Mouse (Mus musculus) intestine, postnatal 0 days (tissue): ENCODE data around the gene Supt5. TPM values are rescaled to one million over a fixed set of nuclear protein-coding genes. Genes with fewer than 3 reads are reported as not detected.
A peak's percentile ranks its signal among the peaks of the same experiment; 100 is the strongest.

Source experiments
- ATAC-seq: fragments of 200-750 bp; cut with Nextera tagmentation; 2 replicates; pipeline ENCODE4 v1.8.0; 2017; ENCODE audit warnings: mild to moderate bottlenecking, moderate TSS enrichment, moderate library complexity
- H3K27ac ChIP-seq: fragments of 300-500 bp; sonication (generic); 2 replicates; pipeline ENCODE4 v1.5.1; 2014; ENCODE audit warnings: mild to moderate bottlenecking, low read depth, low read length, moderate library complexity
- H3K27me3 ChIP-seq: fragments of 300-500 bp; sonication (generic); replicated peaks from 2 replicates; pipeline ENCODE4 v1.6.1; 2014; ENCODE audit warnings: low read length, mixed read lengths; ENCODE audit not compliant: control insufficient read depth, insufficient read depth
- H3K36me3 ChIP-seq: fragments of 300-500 bp; sonication (generic); 2 replicates; pipeline ENCODE4 v1.6.1; 2014; ENCODE audit warnings: mild to moderate bottlenecking, moderate library complexity; ENCODE audit not compliant: control insufficient read depth, insufficient read depth
- H3K4me1 ChIP-seq: fragments of 300-500 bp; sonication (generic); replicated peaks from 2 replicates; pipeline ENCODE4 v1.6.1; 2014; ENCODE audit warnings: antibody characterized with exemption, low read length, mixed read lengths; ENCODE audit not compliant: control insufficient read depth, insufficient read depth
- H3K4me2 ChIP-seq: fragments of 300-500 bp; sonication (generic); replicated peaks from 2 replicates; pipeline ENCODE4 v1.6.1; 2014; ENCODE audit warnings: low read depth, mild to moderate bottlenecking, moderate library complexity
- H3K4me3 ChIP-seq: fragments of 300-500 bp; sonication (generic); 2 replicates; pipeline ENCODE4 v1.5.1; 2014; ENCODE audit warnings: low read depth, low read length
- H3K9ac ChIP-seq: fragments of 300-500 bp; sonication (generic); 2 replicates; pipeline ENCODE4 v1.6.1; 2014; ENCODE audit warnings: mild to moderate bottlenecking, low read depth, low read length
- H3K9me3 ChIP-seq: fragments of 300-500 bp; sonication (generic); 2 replicates; pipeline ENCODE4 v1.6.1; 2016; ENCODE audit warnings: mixed run types; ENCODE audit not compliant: control insufficient read depth
- CTCF ChIP-seq: sonication (generic); IDR thresholded peaks from 2 replicates; pipeline ENCODE4 v1.5.1; 2016; ENCODE audit warnings: low read depth, mild to moderate bottlenecking, control low read depth, antibody characterized with exemption, moderate library complexity
- WGBS: fragments of 180-500 bp; shearing (Covaris S2); extraction: QIAGEN DNeasy Blood & Tissue Kit; methylation state at CpG from one replicate; pipeline ENCODE4 v1.1.7; 2014; 5-methylcytosine and 5-hydroxymethylcytosine counted together
- polyA plus RNA-seq: library from polyadenylated mRNA; unstranded; fragments of >200 nt; fragmentation: Nextera tagmentation; extraction: Ambion mirVana; gene quantifications from 2 replicates; pipeline ENCODE4 v1.2.1, GENCODE M21; 2015

The Supt5 gene
- polyA plus RNA-seq, 1 experiment from 2014 or later: 32.5 TPM

DNA sequence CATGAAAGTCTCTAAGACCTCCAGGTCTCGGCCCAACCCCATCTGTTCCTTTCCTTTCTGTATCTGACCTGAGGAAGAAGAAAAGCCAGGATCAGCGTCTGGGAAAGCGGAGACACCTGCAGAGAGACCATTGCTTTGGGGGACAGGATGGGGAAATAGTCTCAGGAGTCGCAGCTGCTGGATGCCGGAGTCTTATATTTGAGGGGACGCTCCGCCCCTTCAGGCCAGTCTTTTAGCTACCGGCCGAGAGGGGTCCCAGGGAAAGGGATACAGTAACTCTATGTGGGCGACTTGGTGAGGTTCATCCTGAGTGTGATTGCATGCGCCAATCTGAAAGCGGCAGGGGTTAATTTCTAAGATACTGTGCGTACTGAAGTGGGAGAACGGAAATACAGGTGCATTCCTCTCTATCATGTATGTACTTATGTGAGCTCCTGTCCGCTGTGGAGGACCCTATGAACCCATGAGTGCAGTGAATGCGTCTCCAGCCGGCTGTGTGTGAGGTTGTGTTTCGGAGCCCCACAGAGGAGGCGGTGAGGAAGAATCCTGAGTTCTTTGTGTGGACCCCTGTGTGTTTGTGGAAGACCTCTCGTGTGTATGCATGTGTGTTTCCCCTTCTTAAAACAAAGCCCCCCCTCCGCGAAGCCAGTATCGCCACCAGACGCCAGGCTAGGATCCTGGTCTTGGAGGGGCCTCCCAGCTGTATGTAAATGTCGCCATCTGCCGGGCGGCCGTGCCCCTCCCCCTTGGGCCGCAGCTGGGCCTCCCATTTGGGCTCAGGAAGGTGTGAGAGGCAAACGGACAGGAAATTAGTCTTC lies 36.7 kb downstream of the Supt5 start, which contains the start of gene Dll3:
Gene Dll3 (minus strand): TSS at position 623 of the 818 bp plus-strand sequence.
- Histone ChIP-seq H3K9ac (no peak within 1 kb of the TSS), H3K27ac (no peak within 1 kb of the TSS)
- ATAC-seq: no peak

DNA sequence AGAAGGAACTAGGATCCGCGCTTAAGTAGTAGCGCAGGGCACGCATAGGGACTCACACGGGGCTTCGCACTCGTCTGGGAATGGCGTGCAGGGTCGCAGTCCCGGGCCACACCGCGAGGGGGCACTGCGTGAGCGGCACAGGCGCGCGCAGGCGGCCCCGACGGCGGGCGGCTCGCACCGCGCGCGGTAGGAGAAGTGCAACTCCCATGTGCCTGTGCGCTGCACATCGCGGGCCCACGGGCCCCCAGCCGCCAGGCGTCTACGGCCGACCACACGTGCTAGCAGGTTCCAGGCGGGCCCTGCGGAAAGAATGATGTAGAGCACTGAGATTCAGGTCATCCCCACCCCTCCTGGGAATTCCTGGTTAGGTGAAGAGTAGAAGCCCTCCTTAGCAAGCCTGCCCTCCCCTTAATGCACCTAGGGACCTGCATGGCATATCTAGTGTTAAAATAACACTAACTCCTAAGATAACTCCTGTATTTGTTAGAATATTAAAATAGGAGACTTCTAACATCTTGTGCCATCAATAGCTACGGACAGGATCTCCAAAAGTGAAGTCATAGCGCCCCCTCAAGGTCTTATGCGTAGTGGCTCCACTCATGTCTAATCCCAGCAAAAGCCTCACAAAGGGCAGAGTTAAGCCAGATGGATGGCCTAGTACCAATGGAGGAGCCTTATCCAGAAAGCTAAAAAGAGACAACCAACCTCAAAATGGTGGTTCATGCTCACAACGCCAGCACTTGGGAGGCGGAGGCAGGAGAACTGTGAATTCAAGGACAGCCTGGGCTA lies 39.5 kb downstream of the Supt5 start:
- H3K9me3 ChIP-seq: no peaks in the 10 kb centered on the region
- no peak overlapping the region for H3K9ac ChIP-seq
- ATAC-seq: peak; percentile 23; the same call in 1 of the 2 replicates
- H3K4me1 ChIP-seq: 0 out of 2 replicates have a peak, but pooled peaks cover 3% of the 10 kb centered on the region
- H3K4me2 ChIP-seq: peak overlapping the region; percentile 32; the same call in 1 of the 2 replicates
- peak; percentile 76 for TF ChIP-seq CTCF
- no peaks in the 10 kb centered on the region for H3K36me3 ChIP-seq
- H3K27me3 ChIP-seq: peaks cover 52% of the 10 kb centered on the region
- H3K27ac ChIP-seq: no peak overlapping the region
- no peak overlapping the region for H3K4me3 ChIP-seq
- 23% methylated on average over 43 of the region's 43 CpGs for WGBS

More for the DNA sequence above, 36.7 kb downstream of the Supt5 start, which contains the start of gene Dll3:
- H3K4me3 ChIP-seq: peak within 1 kb of the TSS; percentile 16
- H3K36me3 ChIP-seq: peaks cover 20% of the 10 kb centered on the region
- no peaks in the 10 kb centered on the region for H3K9me3 ChIP-seq
- H3K4me2 ChIP-seq: peak within 1 kb of the TSS; percentile 49
- H3K4me1 ChIP-seq: 0 out of 2 replicates have a peak, but pooled peaks cover 3% of the 10 kb centered on the region
- 4% methylated on average over 30 of the region's 30 CpGs for WGBS
- H3K27me3 ChIP-seq: peaks cover 37% of the 10 kb centered on the region
- peak; percentile 78 for TF ChIP-seq CTCF

DNA sequence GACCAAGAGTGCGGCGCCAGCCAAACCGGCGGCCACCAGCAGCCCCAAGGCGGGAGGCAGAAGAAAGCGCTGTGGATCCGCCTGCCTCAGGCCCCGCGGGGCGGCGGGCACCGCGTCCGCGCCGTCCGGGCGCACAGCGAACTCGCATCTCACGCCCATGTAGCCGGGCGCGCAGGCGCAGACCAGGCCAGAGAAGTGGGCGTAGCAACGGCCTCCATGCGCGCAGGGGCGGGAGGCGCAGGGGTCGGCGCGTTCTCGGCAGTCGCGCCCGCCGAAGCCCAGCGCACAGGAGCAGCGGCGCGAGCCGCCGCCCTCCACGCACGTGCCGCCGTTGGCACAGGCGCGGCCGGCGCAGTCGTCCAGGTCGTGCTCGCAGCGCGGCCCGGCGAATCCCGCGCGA lies 44.1 kb downstream of the Supt5 start:
- H3K27ac ChIP-seq: no peak overlapping the region
- peaks cover 8% of the 10 kb centered on the region; the same call in 1 of the 2 replicates for H3K4me1 ChIP-seq
- WGBS: 4% methylated on average over 44 of the region's 63 CpGs
- H3K4me3 ChIP-seq: peak overlapping the region; percentile 41
- no peak overlapping the region for H3K9ac ChIP-seq
- peak overlapping the region; percentile 80 for H3K4me2 ChIP-seq
- ATAC-seq: peak; percentile 22; the same call in 1 of the 2 replicates
- no peak for TF ChIP-seq CTCF
- H3K27me3 ChIP-seq: peaks cover 67% of the 10 kb centered on the region
- H3K36me3 ChIP-seq: no peaks in the 10 kb centered on the region
- no peaks in the 10 kb centered on the region for H3K9me3 ChIP-seq

DNA sequence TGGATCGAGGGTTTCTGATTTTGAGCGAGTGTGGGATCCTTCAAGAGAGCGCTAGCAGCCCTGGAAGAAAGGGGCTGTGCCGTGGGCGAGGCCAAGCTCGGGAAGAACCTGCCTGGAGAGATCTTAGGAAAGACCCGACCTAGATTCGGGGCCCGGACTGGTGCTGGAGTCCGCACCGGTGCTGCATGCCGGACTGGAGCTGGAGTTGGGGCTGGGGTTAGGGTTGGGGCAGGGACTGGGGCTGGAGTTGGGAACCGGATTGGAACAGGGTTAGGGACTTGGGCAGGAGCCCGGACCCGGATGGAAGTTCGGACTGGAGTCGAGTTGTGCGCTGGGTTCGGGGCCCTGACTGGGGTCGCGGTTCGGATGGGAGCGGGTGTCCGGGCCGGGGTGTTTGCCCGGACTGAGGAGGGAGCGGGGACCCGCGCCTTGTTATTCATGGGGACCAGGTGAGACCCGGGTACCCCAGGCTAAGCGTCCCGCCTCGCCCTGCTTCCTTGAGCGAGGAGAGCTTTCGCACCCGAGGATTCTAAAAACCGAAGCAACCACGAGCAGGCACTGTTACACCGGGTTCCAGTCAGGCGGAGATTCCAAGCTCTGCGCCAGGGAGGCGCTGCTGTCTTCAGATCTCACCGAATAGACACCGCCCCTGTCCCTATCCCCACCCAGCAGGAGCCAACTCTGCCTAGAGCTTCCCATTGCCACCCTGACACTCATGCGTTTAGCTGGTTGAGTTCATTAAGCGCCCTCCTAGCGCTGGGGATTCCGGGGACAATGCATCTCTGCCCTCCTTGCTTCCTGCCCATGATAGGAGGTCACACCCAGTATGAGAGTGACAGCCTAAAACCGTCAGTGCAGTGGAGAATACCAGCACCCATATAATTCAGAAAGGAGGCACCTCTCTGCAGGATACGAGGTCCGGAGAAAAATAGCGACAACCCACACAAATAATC lies 47.6 kb downstream of the Supt5 start, which contains the start of gene Selenov:
Gene Selenov (minus strand): TSS at position 549 of the 953 bp plus-strand sequence.
- peak within 1 kb of the TSS; percentile 60 for H3K4me2 ChIP-seq
- H3K27me3 ChIP-seq: peaks cover 58% of the 10 kb centered on the region
- peak; percentile 41; the same call in 1 of the 2 replicates for TF ChIP-seq CTCF
- no peak within 1 kb of the TSS for H3K27ac ChIP-seq
- peaks cover 5% of the 10 kb centered on the region; the same call in 1 of the 2 replicates for H3K4me1 ChIP-seq
- H3K4me3 ChIP-seq: peak within 1 kb of the TSS; percentile 31
- peak within 1 kb of the TSS; percentile 22; the same call in 1 of the 2 replicates for H3K9ac ChIP-seq
- H3K9me3 ChIP-seq: no peaks in the 10 kb centered on the region
- no peaks in the 10 kb centered on the region for H3K36me3 ChIP-seq
- no peak; the same call in 1 of the 2 replicates for ATAC-seq
- WGBS: under 1% methylated on average over 52 of the region's 52 CpGs

DNA sequence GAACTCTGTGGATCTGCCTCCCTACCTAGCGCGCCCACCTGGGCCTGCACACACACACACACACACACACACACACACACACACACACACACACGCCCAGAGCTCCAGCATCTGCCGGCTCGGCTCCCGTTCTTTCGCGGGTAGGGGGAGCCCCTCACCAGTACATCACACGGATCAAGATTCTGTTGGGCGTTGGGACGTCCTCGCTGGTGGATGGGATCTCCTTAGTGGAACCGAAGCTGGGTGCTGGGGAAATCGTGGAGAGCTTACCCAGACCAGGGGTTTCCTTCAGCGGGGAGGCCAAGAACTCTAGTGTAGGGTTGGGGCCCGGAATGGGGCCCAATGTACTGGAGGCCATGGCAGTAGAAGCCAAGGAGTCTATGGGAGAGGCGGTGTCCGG lies 48.4 kb downstream of the Supt5 start:
- H3K27me3 ChIP-seq: peaks cover 57% of the 10 kb centered on the region
- H3K27ac ChIP-seq: no peak overlapping the region
- ATAC-seq: no peak
- peak; percentile 24 for TF ChIP-seq CTCF
- WGBS: 1% methylated on average over 18 of the region's 18 CpGs
- peak overlapping the region; percentile 60 for H3K4me2 ChIP-seq
- peak overlapping the region; percentile 31 for H3K4me3 ChIP-seq
- peaks cover 5% of the 10 kb centered on the region; the same call in 1 of the 2 replicates for H3K4me1 ChIP-seq
- H3K9ac ChIP-seq: no peak overlapping the region
- H3K36me3 ChIP-seq: no peaks in the 10 kb centered on the region
- H3K9me3 ChIP-seq: no peaks in the 10 kb centered on the region
